ENCODE assay signal across 16 mouse cellular contexts in genomic region chr17:12221926-12222325, GRCm38 (mm10).
A peak's percentile ranks its signal among the peaks of the same experiment; 100 is the strongest.
DNase-seq lines count a peak whose midpoint lies in the region; ATAC-seq and TF ChIP-seq lines count a peak whose summit lies in the region.
"Had no signal": no experiment of that assay in that cellular context is flagged by ENCODE, and none has a peak within 500 bp of the region (broad histone marks: within the 10 kb centered on the region; RNA-seq: fewer than 3 reads in every experiment).

No protein-coding gene starts in this region.

- no peaks in the 10 kb centered on the region for H3K4me1 ChIP-seq in stomach, postnatal 0 days (replicated peaks; ENCODE audit: control insufficient read depth, insufficient read depth)
- H3K4me1 ChIP-seq: heart, embryonic 15.5 days had no signal

- TF ChIP-seq EP300 in stomach, postnatal 0 days (optimal IDR thresholded peaks at IDR 0.05): no peak

- H3K9ac ChIP-seq in stomach, postnatal 0 days (ENCODE audit: low read length): no peak overlapping the region
- H3K9ac ChIP-seq: heart, embryonic 15.5 days; hindbrain, embryonic 13.5 days; limb, embryonic 13.5 days; liver, postnatal 0 days had no signal

- peaks cover 10% of the 10 kb centered on the region for H3K36me3 ChIP-seq in stomach, postnatal 0 days (ENCODE audit: control insufficient read depth, insufficient read depth, low read length)

- no peak overlapping the region for H3K4me2 ChIP-seq in stomach, postnatal 0 days (replicated peaks; ENCODE audit: low read depth)
- H3K4me2 ChIP-seq: heart, embryonic 15.5 days; hindbrain, embryonic 13.5 days; limb, embryonic 13.5 days had no signal

- no peaks in the 10 kb centered on the region for H3K27me3 ChIP-seq in stomach, postnatal 0 days (ENCODE audit: control insufficient read depth, insufficient read depth, low read length)
- H3K27me3 ChIP-seq: heart, embryonic 15.5 days; hindbrain, embryonic 13.5 days; limb, embryonic 13.5 days; megakaryocyte, embryonic 14.5 days had no signal

- no peak overlapping the region for H3K4me3 ChIP-seq in stomach, postnatal 0 days (ENCODE audit: low read depth, low read length)
- H3K4me3 ChIP-seq: erythroblast, embryonic 14.5 days; heart, embryonic 15.5 days; hindbrain, embryonic 13.5 days; limb, embryonic 13.5 days; megakaryocyte, embryonic 14.5 days had no signal

- ATAC-seq in stomach, postnatal 0 days (ENCODE audit: low FRiP score, low TSS enrichment): no peak
- ATAC-seq: liver, postnatal 0 days had no signal

- no peak for TF ChIP-seq CTCF in brain, embryonic 14.5 days (IDR thresholded peaks at IDR 0.05; ENCODE audit: borderline replicate concordance, extremely low read depth, insufficient read depth, insufficient read length)
- TF ChIP-seq CTCF in stomach, postnatal 0 days (IDR thresholded peaks at IDR 0.05; ENCODE audit: low read depth): no peak; the same call in 1 of the 2 replicates

- no peak overlapping the region for H3K27ac ChIP-seq in stomach, postnatal 0 days (replicated peaks)
- H3K27ac ChIP-seq: heart, embryonic 15.5 days; hindbrain, embryonic 13.5 days; limb, embryonic 13.5 days had no signal

- 41% methylated on average over 6 of the region's 6 CpGs for WGBS in stomach, postnatal 0 days

- no peak for TF ChIP-seq POLR2A in brain, embryonic 14.5 days (IDR thresholded peaks at IDR 0.05; ENCODE audit: borderline replicate concordance, extremely low read depth, insufficient read depth, insufficient read length, poor library complexity, severe bottlenecking)

- DNase-seq in cerebellum, postnatal 10 days: peak; percentile 66 to 83
- no peak for DNase-seq in cerebellum, adult 11-12 months
- DNase-seq in left cerebral cortex, adult 18-20 months (ENCODE audit: low spot score in 2 of 2): peak; percentile 58 to 68
- DNase-seq in left cerebral cortex, adult 11 months (ENCODE audit: low spot score): no peak
- DNase-seq in brain, embryonic 14.5 days (ENCODE audit: low read depth): peak; percentile 76
- peak; percentile 44 for DNase-seq in right cerebral cortex, postnatal 14 days
- no peak for DNase-seq in stomach, postnatal 0 days (ENCODE audit: low spot score)
- DNase-seq in lung, adult 18-20 months: no peak
- DNase-seq: gastrocnemius, postnatal 36 days; kidney, adult 18-20 months; liver, postnatal 0 days had no signal

- no peaks in the 10 kb centered on the region for H3K9me3 ChIP-seq in stomach, postnatal 0 days (ENCODE audit: control insufficient read depth, low read length)
- H3K9me3 ChIP-seq: heart, embryonic 15.5 days; hindbrain, embryonic 13.5 days; limb, embryonic 13.5 days; megakaryocyte, embryonic 14.5 days had no signal

Comparison
In these comparisons a context has a peak if more than half of its experiments do, and no peak if none do; other contexts are left out.
1. DNase-seq: peak in cerebellum, postnatal 10 days (2 of 2), left cerebral cortex, adult 18-20 months (2 of 2), brain, embryonic 14.5 days (single experiment) and right cerebral cortex, postnatal 14 days (single experiment); none in cerebellum, adult 11-12 months (single experiment), left cerebral cortex, adult 11 months (single experiment), stomach, postnatal 0 days (single experiment) and lung, adult 18-20 months (0 of 2).